Mouse (Mus musculus) liver, adult 2 months (tissue): ENCODE data around the gene Taar8c. TPM values are rescaled to one million over a fixed set of nuclear protein-coding genes. Genes with fewer than 3 reads are reported as not detected.
A peak's percentile ranks its signal among the peaks of the same experiment; 100 is the strongest.
"Not testable (repeated sequence)": the region's sequence is repeated elsewhere in the genome, so short reads cannot be mapped to it uniquely, and the experiment has no call there.

Experiments
- DNase-seq: peaks from one replicate; pipeline ENCODE4 v3.0.0-alpha.2; 2011; ENCODE audit warnings: low read depth, low spot score; ENCODE audit errors: extremely low read depth
- H3K27ac ChIP-seq: fragments of 200-500 bp; replicated peaks from 2 replicates; pipeline ENCODE4 v1.5.1; 2012; ENCODE audit warnings: low read depth, mild to moderate bottlenecking, control low read depth, inconsistent platforms, low read length; ENCODE audit not compliant: insufficient read depth
- H3K27me3 ChIP-seq: fragments of 200-500 bp; 2 replicates; pipeline ENCODE4 v1.6.1; 2012; ENCODE audit warnings: mild to moderate bottlenecking, moderate library complexity, low read length, inconsistent platforms; ENCODE audit not compliant: control insufficient read depth, insufficient read depth
- H3K36me3 ChIP-seq: fragments of 200-500 bp; 2 replicates; pipeline ENCODE4 v1.6.1; 2012; ENCODE audit warnings: low read length, inconsistent platforms; ENCODE audit not compliant: control insufficient read depth, insufficient read depth
- H3K4me1 ChIP-seq: fragments of 200-500 bp; 2 replicates; pipeline ENCODE4 v1.6.1; 2011; ENCODE audit warnings: low read length; ENCODE audit not compliant: control insufficient read depth, insufficient read depth
- H3K4me3 ChIP-seq: fragments of 200-500 bp; 2 replicates; pipeline ENCODE4 v1.5.1; 2011; ENCODE audit warnings: low read depth, mild to moderate bottlenecking, control low read depth, low read length, moderate library complexity; ENCODE audit not compliant: insufficient read depth
- H3K79me2 ChIP-seq: fragments of 200-500 bp; 2 replicates; pipeline ENCODE4 v1.6.1; 2012; ENCODE audit warnings: inconsistent platforms, mild to moderate bottlenecking, low read length, moderate library complexity; ENCODE audit not compliant: control insufficient read depth, insufficient read depth
- H3K9ac ChIP-seq: fragments of 200-500 bp; 2 replicates; pipeline ENCODE4 v1.6.1; 2012; ENCODE audit warnings: low read depth, mild to moderate bottlenecking, control low read depth, inconsistent platforms, low read length
- CTCF ChIP-seq: fragments of 200-500 bp; IDR thresholded peaks from 2 replicates; pipeline ENCODE4 v1.5.1; 2011; ENCODE audit warnings: low read depth, low read length, control low read depth
- POLR2A ChIP-seq: fragments of 200-500 bp; IDR thresholded peaks from 2 replicates; pipeline ENCODE4 v1.6.1; 2011; ENCODE audit warnings: low read length, control low read depth; ENCODE audit not compliant: insufficient read depth; ENCODE audit errors: extremely low read depth
- WGBS: fragments of 180-500 bp; shearing (Covaris S2); methylation state at CpG from one replicate; pipeline ENCODE4 v1.1.7; 2018; 5-methylcytosine and 5-hydroxymethylcytosine counted together
- polyA plus RNA-seq: library from polyadenylated mRNA; depleted of rRNA; stranded (reverse); fragments of >200 nt; gene quantifications from 2 replicates; pipeline ENCODE4 v1.2.3, GENCODE M21; 2012; rRNA removed
- total RNA-seq: library from RNA; depleted of rRNA; stranded (reverse); fragments of >200 nt; gene quantifications from 2 replicates; pipeline ENCODE4 v1.2.3, GENCODE M21; 2014; rRNA removed

Gene Taar8c
- not detected in 2 replicates for total RNA-seq
- not detected in 2 replicates for polyA plus RNA-seq

GRCm38 (mm10) chr10:24101812-24102211 lies at the start of gene Taar8c:
Gene Taar8c, minus strand, starts transcription at chr10:24101912.
- not testable (repeated sequence) for DNase-seq, H3K4me1 ChIP-seq, H3K36me3 ChIP-seq, H3K27ac ChIP-seq, H3K4me3 ChIP-seq, H3K27me3 ChIP-seq, H3K79me2 ChIP-seq, H3K9ac ChIP-seq
- 79% methylated on average over 1 of the region's 3 CpGs for WGBS

GRCm38 (mm10) chr10:24150086-24150485 lies 48.4 kb upstream of the Taar8c start:
- Histone ChIP-seq H3K36me3 (peaks cover 6% of the 10 kb centered on the region; the same call in 1 of the 2 replicates), H3K27me3 (no peaks in the 10 kb centered on the region), H3K4me1 (peaks cover 11% of the 10 kb centered on the region), H3K79me2 (peaks cover 22% of the 10 kb centered on the region; the same call in 1 of the 2 replicates), H3K27ac (0 out of 2 replicates have a peak overlapping the region, but pooled peaks have one; percentile 18), H3K4me3 (peak overlapping the region; percentile 5), H3K9ac (peak overlapping the region; percentile 33)
- TF ChIP-seq POLR2A (no peak), CTCF (no peak)
- DNase-seq = peak; percentile 61
- 6% methylated on average over 7 of the region's 7 CpGs for WGBS

DNA sequence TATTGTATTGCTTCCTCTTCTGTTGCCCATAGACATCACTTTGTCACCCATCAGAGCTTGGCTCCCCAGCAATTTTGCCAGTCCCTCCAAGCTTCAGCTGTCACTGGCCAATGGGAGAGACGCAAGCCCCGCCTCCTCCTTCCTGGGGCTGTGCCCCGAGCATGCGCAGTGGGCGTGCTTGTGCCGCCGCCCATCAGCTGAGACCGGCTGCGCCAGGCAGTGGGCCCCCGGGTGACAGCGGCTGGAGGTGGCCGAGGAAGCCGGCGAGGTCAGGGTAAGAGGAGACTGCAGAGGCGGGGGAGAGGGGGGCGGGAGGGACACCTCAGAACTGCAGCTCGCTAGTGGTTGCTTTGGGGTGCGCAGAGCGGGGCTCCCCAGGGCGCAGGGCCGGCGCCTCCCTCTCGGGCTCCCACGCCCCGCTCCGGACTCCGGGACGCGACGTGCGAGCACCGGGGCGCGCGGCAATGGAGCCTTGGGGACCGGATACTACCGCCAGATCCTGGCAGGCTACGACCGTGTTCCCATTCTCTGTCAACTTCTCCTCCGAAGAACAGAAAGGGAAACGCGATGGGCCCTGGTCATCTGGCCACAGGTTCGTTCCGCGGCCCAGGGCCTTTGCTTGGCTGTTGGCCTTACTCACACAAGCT lies 47.5 kb upstream of the Taar8c start, which contains the start of gene Stx7:
Stx7 (plus strand) TSS at position 168 of the 647 bp plus-strand sequence.
- H3K4me1 ChIP-seq = peaks cover 11% of the 10 kb centered on the region
- H3K4me3 ChIP-seq = peak within 1 kb of the TSS; percentile 77
- H3K79me2 ChIP-seq = peaks cover 22% of the 10 kb centered on the region; the same call in 1 of the 2 replicates
- H3K27me3 ChIP-seq = no peaks in the 10 kb centered on the region
- peak; percentile 81 for DNase-seq
- peak within 1 kb of the TSS; percentile 74 for H3K9ac ChIP-seq
- TF ChIP-seq CTCF = no peak
- peak; percentile 72 for TF ChIP-seq POLR2A
- WGBS = under 1% methylated on average over 45 of the region's 45 CpGs
- H3K36me3 ChIP-seq = peaks cover 3% of the 10 kb centered on the region; the same call in 1 of the 2 replicates
- H3K27ac ChIP-seq = peak within 1 kb of the TSS; percentile 38

DNA sequence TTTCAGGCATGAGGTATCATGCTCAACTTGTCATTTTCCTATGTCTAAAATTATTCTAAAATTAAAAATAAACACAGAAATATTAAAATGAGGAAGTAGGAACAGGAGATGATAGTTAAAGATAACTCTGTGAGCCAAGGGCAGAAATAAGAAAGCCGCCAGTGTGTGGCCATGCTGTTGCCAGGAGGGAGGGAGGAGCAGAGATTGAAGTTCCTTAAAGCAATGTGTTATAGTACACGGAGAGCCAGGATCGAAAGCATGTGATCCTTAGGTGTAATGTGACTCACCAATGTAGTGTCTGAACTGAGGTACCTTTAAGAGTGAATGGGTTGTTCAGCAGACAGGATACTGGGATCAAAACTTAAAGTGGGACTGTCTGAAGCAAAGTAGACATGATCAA lies 41.0 kb upstream of the Taar8c start:
- 78% methylated on average over 3 of the region's 3 CpGs for WGBS
- no peaks in the 10 kb centered on the region for H3K4me1 ChIP-seq
- no peak overlapping the region for H3K4me3 ChIP-seq
- no peak overlapping the region for H3K27ac ChIP-seq
- no peak for DNase-seq
- no peaks in the 10 kb centered on the region; the same call in 1 of the 2 replicates for H3K79me2 ChIP-seq
- no peak for TF ChIP-seq CTCF
- TF ChIP-seq POLR2A = no peak
- H3K9ac ChIP-seq = no peak overlapping the region
- H3K27me3 ChIP-seq = no peaks in the 10 kb centered on the region
- H3K36me3 ChIP-seq = no peaks in the 10 kb centered on the region

DNA sequence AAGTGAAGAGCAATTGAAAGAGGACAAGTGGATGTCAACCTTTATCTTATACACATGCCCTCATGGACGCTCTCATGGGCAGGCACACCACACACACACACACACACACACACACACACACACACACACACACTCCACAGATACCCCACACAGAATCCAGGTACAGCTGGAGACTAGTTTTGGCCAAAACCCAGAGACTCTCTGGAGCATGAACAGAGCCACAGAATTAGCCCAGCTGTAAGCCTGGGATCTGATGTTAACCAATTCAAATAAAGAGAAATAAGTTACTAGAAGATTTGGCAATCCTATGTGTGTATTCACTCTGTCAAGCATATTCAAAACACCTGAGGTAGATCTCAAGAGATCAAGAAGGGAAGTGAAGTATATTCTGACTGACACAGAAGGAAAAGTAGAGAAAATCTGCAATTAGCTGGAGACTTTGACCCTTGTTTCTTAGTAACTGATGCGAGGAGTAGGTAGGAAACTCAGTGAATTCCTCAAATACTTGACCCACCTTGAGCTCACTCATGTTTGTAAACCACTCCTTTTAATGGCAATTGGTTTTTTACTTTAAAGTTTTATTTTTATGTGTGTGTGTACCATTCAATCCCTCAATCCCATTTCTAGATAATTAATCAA lies 37.0 kb upstream of the Taar8c start:
- Histone ChIP-seq H3K27me3 (no peaks in the 10 kb centered on the region), H3K27ac (no peak overlapping the region), H3K4me3 (no peak overlapping the region), H3K9ac (no peak overlapping the region), H3K36me3 (no peaks in the 10 kb centered on the region), H3K79me2 (no peaks in the 10 kb centered on the region; the same call in 1 of the 2 replicates), H3K4me1 (peaks cover 4% of the 10 kb centered on the region)
- no peak for TF ChIP-seq CTCF
- no peak for TF ChIP-seq POLR2A
- WGBS = 34% methylated on average over 2 of the region's 2 CpGs
- DNase-seq = no peak

DNA sequence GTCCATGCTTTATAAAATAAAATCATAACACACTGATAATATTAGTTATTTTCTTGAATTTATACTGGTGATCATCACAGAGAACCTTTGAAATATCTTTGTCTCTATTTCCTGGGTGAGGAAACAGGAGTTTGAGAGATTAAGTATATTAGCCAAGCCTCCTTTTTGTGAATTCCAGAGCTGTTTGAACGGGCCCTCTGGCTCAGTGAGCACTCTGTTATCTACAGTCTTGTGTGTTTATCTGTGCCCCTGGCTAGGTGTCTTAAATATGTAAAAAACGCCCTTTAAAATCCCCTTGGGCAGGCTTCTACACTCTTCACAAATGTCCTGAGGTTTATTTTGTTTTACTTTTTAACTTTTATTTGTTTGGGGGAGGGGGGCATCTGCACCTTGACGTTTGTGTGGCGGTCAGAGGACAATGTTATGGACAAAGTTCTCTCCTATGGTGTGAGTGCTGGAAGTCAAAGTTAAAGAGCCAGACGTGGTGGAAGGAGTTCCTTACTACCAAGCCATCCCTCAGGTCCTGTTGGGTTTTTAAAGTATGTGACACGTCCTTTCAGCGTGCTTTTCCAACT lies 32.4 kb upstream of the Taar8c start:
- 23% methylated on average over 7 of the region's 7 CpGs for WGBS
- H3K4me1 ChIP-seq = peaks cover 9% of the 10 kb centered on the region
- no peaks in the 10 kb centered on the region for H3K27me3 ChIP-seq
- TF ChIP-seq POLR2A (no peak), CTCF (no peak)
- no peak overlapping the region for H3K27ac ChIP-seq
- no peak overlapping the region for H3K4me3 ChIP-seq
- no peaks in the 10 kb centered on the region; the same call in 1 of the 2 replicates for H3K79me2 ChIP-seq
- DNase-seq = peak; percentile 38
- no peaks in the 10 kb centered on the region for H3K36me3 ChIP-seq
- H3K9ac ChIP-seq = no peak overlapping the region
